Comparison of ENCODE assay signal across 15 mouse cellular contexts in the genomic region with DNA sequence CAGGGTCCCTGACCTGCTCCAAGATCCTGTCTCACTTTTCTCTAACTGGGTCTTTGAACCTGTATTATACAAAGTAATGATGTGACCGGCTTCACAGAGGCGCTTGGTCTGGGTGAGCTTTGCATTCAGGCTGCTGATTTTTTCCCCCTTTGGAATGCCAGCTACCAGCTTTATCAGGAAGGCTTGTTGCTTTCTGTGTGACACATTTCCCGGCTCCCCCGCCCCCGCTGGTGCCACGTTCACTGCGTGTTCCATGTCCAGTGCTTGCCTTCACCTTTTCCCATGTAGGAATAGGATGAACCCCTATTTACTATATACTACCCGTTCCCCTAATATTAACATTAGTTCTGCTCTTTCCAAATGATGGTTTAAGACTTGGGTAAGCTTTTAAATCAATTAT. TPM values are rescaled to one million over a fixed set of nuclear protein-coding genes. Genes with fewer than 3 reads are reported as not detected.
"Had no signal": no experiment of that assay in that cellular context is flagged by ENCODE, and none has a peak within 500 bp of the region (broad histone marks: within the 10 kb centered on the region; RNA-seq: fewer than 3 reads in every experiment).

No protein-coding gene starts in this region.

- H3K4me1 ChIP-seq: liver, embryonic 15.5 days; megakaryocyte, embryonic 14.5 days; neural tube, embryonic 12.5 days had no signal

- H3K27me3 ChIP-seq: liver, embryonic 15.5 days; megakaryocyte, embryonic 14.5 days; midbrain, embryonic 15.5 days; neural tube, embryonic 12.5 days had no signal

- H3K36me3 ChIP-seq: limb, embryonic 10.5 days; liver, embryonic 15.5 days; midbrain, embryonic 15.5 days; neural tube, embryonic 12.5 days had no signal

- DNase-seq: kidney, adult 8-10 months; kidney, postnatal 25 days; thymus, postnatal 36 days had no signal

- H3K9me3 ChIP-seq: limb, embryonic 10.5 days; liver, embryonic 15.5 days; midbrain, embryonic 15.5 days; neural tube, embryonic 12.5 days had no signal

- H3K4me2 ChIP-seq: liver, embryonic 11.5 days; liver, embryonic 15.5 days; midbrain, embryonic 11.5 days; midbrain, embryonic 15.5 days; neural tube, embryonic 12.5 days had no signal

- H3K4me3 ChIP-seq: left cerebral cortex, adult 2 months; limb, embryonic 10.5 days; liver, embryonic 15.5 days; megakaryocyte, embryonic 14.5 days; midbrain, embryonic 15.5 days; neural tube, embryonic 12.5 days had no signal

- H3K27ac ChIP-seq: left cerebral cortex, adult 2 months; limb, embryonic 10.5 days; liver, embryonic 15.5 days; macrophage; midbrain, embryonic 15.5 days; neural tube, embryonic 12.5 days had no signal

- H3K9ac ChIP-seq: liver, embryonic 15.5 days; midbrain, embryonic 15.5 days; neural tube, embryonic 12.5 days had no signal

- ATAC-seq: intestine, postnatal 0 days; midbrain, embryonic 15.5 days had no signal

RNA-seq across cellular contexts. Expression of a gene that starts 27.4 kb away (rescaled TPM):
- total RNA-seq: monocyte, adult 5-6 weeks; neutrophil, adult 5-6 weeks had no signal
- polyA plus RNA-seq: macrophage had no signal
